Mouse (Mus musculus): ENCODE measurements around the gene Grsf1. TPM values are rescaled to one million over a fixed set of nuclear protein-coding genes. Genes with fewer than 3 reads are reported as not detected.

Grsf1 gene
- polyA plus RNA-seq, 1 experiment = 27.3 TPM

GRCm38 (mm10) chr5:88720116-88721002 is 44.4 kb upstream of the Grsf1 start, which contains the start of gene Mob1b:
Mob1b (plus strand) TSS chr5:88720855.
- peak; percentile 55; the same call in 1 of the 2 replicates for TF ChIP-seq POLR2A (IDR thresholded peaks at IDR 0.05; ENCODE audit: control insufficient read depth, extremely low read depth, insufficient read depth, low read length, poor library complexity)
- TF ChIP-seq CTCF (IDR thresholded peaks at IDR 0.05; ENCODE audit: borderline replicate concordance, control insufficient read depth, extremely low read depth, insufficient read depth, low read length, poor library complexity) = peak; percentile 42; the same call in 1 of the 2 replicates
- under 1% methylated on average over 54 of the region's 54 CpGs for WGBS
- peaks cover 15% of the 10 kb centered on the region for H3K4me1 ChIP-seq (replicated peaks; ENCODE audit: control insufficient read depth, insufficient read depth, low read length)
- peak; percentile 91 for DNase-seq
- peak within 1 kb of the TSS; percentile 99 for H3K4me3 ChIP-seq (ENCODE audit: control insufficient read depth, insufficient read depth, low read length)
- H3K36me3 ChIP-seq (ENCODE audit: control insufficient read depth, insufficient read depth, low read length) = no peaks in the 10 kb centered on the region
- H3K27me3 ChIP-seq (ENCODE audit: control insufficient read depth, insufficient read depth, low read length) = no peaks in the 10 kb centered on the region
- H3K27ac ChIP-seq (ENCODE audit: control insufficient read depth, insufficient read depth, low read length) = no peak within 1 kb of the TSS

GRCm38 (mm10) chr5:88716983-88717382 is 41.0 kb upstream of the Grsf1 start:
- Histone ChIP-seq H3K4me3 (ENCODE audit: control insufficient read depth, insufficient read depth, low read length) (no peak overlapping the region), H3K4me1 (replicated peaks; ENCODE audit: control insufficient read depth, insufficient read depth, low read length) (peaks cover 11% of the 10 kb centered on the region), H3K27me3 (ENCODE audit: control insufficient read depth, insufficient read depth, low read length) (no peaks in the 10 kb centered on the region), H3K36me3 (ENCODE audit: control insufficient read depth, insufficient read depth, low read length) (no peaks in the 10 kb centered on the region), H3K27ac (ENCODE audit: control insufficient read depth, insufficient read depth, low read length) (no peak overlapping the region)
- TF ChIP-seq POLR2A (IDR thresholded peaks at IDR 0.05; ENCODE audit: control insufficient read depth, extremely low read depth, insufficient read depth, low read length, poor library complexity) (no peak), CTCF (IDR thresholded peaks at IDR 0.05; ENCODE audit: borderline replicate concordance, control insufficient read depth, extremely low read depth, insufficient read depth, low read length, poor library complexity) (no peak)
- DNase-seq = no peak
- 85% methylated on average over 2 of the region's 2 CpGs for WGBS

GRCm38 (mm10) chr5:88712328-88712727 is 36.4 kb upstream of the Grsf1 start:
- Histone ChIP-seq H3K36me3 (ENCODE audit: control insufficient read depth, insufficient read depth, low read length) (no peaks in the 10 kb centered on the region), H3K27me3 (ENCODE audit: control insufficient read depth, insufficient read depth, low read length) (no peaks in the 10 kb centered on the region), H3K27ac (ENCODE audit: control insufficient read depth, insufficient read depth, low read length) (no peak overlapping the region), H3K4me1 (replicated peaks; ENCODE audit: control insufficient read depth, insufficient read depth, low read length) (no peaks in the 10 kb centered on the region), H3K4me3 (ENCODE audit: control insufficient read depth, insufficient read depth, low read length) (no peak overlapping the region)
- 89% methylated on average over 6 of the region's 6 CpGs for WGBS
- TF ChIP-seq CTCF (IDR thresholded peaks at IDR 0.05; ENCODE audit: borderline replicate concordance, control insufficient read depth, extremely low read depth, insufficient read depth, low read length, poor library complexity) (no peak), POLR2A (IDR thresholded peaks at IDR 0.05; ENCODE audit: control insufficient read depth, extremely low read depth, insufficient read depth, low read length, poor library complexity) (no peak)
- DNase-seq = no peak

- WGBS = 81% methylated on average over 10 of the region's 10 CpGs
- no peaks in the 10 kb centered on the region for H3K27me3 ChIP-seq (ENCODE audit: control insufficient read depth, insufficient read depth, low read length)
- H3K4me1 ChIP-seq (replicated peaks; ENCODE audit: control insufficient read depth, insufficient read depth, low read length) = no peaks in the 10 kb centered on the region
- no peak overlapping the region for H3K27ac ChIP-seq (ENCODE audit: control insufficient read depth, insufficient read depth, low read length)
- no peaks in the 10 kb centered on the region for H3K36me3 ChIP-seq (ENCODE audit: control insufficient read depth, insufficient read depth, low read length)
- TF ChIP-seq CTCF (IDR thresholded peaks at IDR 0.05; ENCODE audit: borderline replicate concordance, control insufficient read depth, extremely low read depth, insufficient read depth, low read length, poor library complexity) (no peak), POLR2A (IDR thresholded peaks at IDR 0.05; ENCODE audit: control insufficient read depth, extremely low read depth, insufficient read depth, low read length, poor library complexity) (no peak)
- DNase-seq = no peak
- H3K4me3 ChIP-seq (ENCODE audit: control insufficient read depth, insufficient read depth, low read length) = no peak overlapping the region
Observed at GRCm38 (mm10) chr5:88711618-88712224, 35.8 kb upstream of the Grsf1 start.

GRCm38 (mm10) chr5:88711128-88711527 is 35.2 kb upstream of the Grsf1 start:
- H3K4me3 ChIP-seq (ENCODE audit: control insufficient read depth, insufficient read depth, low read length) = no peak overlapping the region
- H3K4me1 ChIP-seq (replicated peaks; ENCODE audit: control insufficient read depth, insufficient read depth, low read length) = no peaks in the 10 kb centered on the region
- H3K27me3 ChIP-seq (ENCODE audit: control insufficient read depth, insufficient read depth, low read length) = no peaks in the 10 kb centered on the region
- DNase-seq = no peak
- H3K36me3 ChIP-seq (ENCODE audit: control insufficient read depth, insufficient read depth, low read length) = no peaks in the 10 kb centered on the region
- H3K27ac ChIP-seq (ENCODE audit: control insufficient read depth, insufficient read depth, low read length) = no peak overlapping the region
- TF ChIP-seq CTCF (IDR thresholded peaks at IDR 0.05; ENCODE audit: borderline replicate concordance, control insufficient read depth, extremely low read depth, insufficient read depth, low read length, poor library complexity) (no peak), POLR2A (IDR thresholded peaks at IDR 0.05; ENCODE audit: control insufficient read depth, extremely low read depth, insufficient read depth, low read length, poor library complexity) (no peak)

- Histone ChIP-seq H3K36me3 (ENCODE audit: control insufficient read depth, insufficient read depth, low read length) (no peaks in the 10 kb centered on the region), H3K27me3 (ENCODE audit: control insufficient read depth, insufficient read depth, low read length) (no peaks in the 10 kb centered on the region), H3K4me3 (ENCODE audit: control insufficient read depth, insufficient read depth, low read length) (no peak overlapping the region), H3K27ac (ENCODE audit: control insufficient read depth, insufficient read depth, low read length) (no peak overlapping the region), H3K4me1 (replicated peaks; ENCODE audit: control insufficient read depth, insufficient read depth, low read length) (no peaks in the 10 kb centered on the region)
- 94% methylated on average over 4 of the region's 4 CpGs for WGBS
- DNase-seq = no peak
- no peak for TF ChIP-seq POLR2A (IDR thresholded peaks at IDR 0.05; ENCODE audit: control insufficient read depth, extremely low read depth, insufficient read depth, low read length, poor library complexity)
- no peak for TF ChIP-seq CTCF (IDR thresholded peaks at IDR 0.05; ENCODE audit: borderline replicate concordance, control insufficient read depth, extremely low read depth, insufficient read depth, low read length, poor library complexity)
Observed at GRCm38 (mm10) chr5:88703551-88703950, 27.6 kb upstream of the Grsf1 start.
